Mouse (Mus musculus): ENCODE data around the gene Myo15b. TPM values are rescaled to one million over a fixed set of nuclear protein-coding genes. Genes with fewer than 3 reads are reported as not detected.

Myo15b gene
- polyA plus RNA-seq, 1 experiment, result not detected

DNA sequence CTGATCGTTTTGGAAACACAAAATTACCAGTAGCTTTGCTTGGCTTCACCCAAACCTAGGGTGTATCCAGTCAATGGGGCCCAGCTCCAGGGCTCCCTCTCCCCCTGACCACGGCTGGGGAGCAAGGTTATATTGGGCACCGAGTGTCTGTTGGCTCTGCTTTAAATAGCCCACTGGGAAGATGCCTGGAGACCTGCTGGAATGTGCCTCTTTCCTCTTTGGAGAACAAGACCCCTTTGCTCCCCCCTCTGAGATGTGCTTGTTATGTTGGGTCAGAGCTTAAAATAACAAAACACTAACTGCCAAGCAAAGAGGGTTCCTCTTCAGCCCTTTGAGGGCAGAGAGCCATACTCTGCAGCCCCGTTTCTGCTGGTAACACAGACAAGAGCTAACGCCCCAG lies 44.0 kb downstream of the Myo15b start:
- no peak overlapping the region for H3K4me3 ChIP-seq (ENCODE audit: insufficient read depth, low read depth, low read length)
- 68% methylated on average over 5 of the region's 5 CpGs for WGBS
- H3K27ac ChIP-seq (ENCODE audit: insufficient read depth, low read depth, low read length), result no peak overlapping the region
- TF ChIP-seq CTCF (IDR thresholded peaks at IDR 0.05; ENCODE audit: insufficient read depth, low read depth, low read length), result no peak
- TF ChIP-seq POLR2A (IDR thresholded peaks at IDR 0.05; ENCODE audit: insufficient read depth, low read depth, low read length), result no peak
- peaks cover 15% of the 10 kb centered on the region for H3K4me1 ChIP-seq (ENCODE audit: control insufficient read depth, insufficient read depth, low read length)

DNA sequence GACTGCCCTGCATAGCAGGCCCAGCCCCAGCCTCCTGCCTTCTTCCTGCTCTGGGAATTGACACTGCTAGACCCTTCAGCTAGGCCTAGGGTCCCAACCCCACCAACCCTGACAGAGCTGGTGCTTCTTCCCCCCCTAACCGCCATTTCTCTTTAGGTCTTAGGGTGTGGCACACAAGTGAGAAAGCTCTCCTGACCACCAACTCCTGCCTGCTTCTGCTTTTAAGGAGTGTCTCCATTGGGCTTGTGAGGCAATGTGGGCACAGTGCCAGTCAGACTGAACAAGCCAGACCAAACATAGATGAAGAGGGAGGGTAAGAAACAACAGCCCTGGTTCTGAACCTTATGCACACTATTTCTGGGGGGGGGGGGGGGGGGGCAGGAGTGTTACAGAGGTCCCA lies 44.6 kb downstream of the Myo15b start:
- Histone ChIP-seq H3K4me3 (ENCODE audit: insufficient read depth, low read depth, low read length) (no peak overlapping the region), H3K27ac (ENCODE audit: insufficient read depth, low read depth, low read length) (no peak overlapping the region), H3K4me1 (ENCODE audit: control insufficient read depth, insufficient read depth, low read length) (peaks cover 15% of the 10 kb centered on the region)
- TF ChIP-seq POLR2A (IDR thresholded peaks at IDR 0.05; ENCODE audit: insufficient read depth, low read depth, low read length), result no peak
- TF ChIP-seq CTCF (IDR thresholded peaks at IDR 0.05; ENCODE audit: insufficient read depth, low read depth, low read length), result no peak
- 95% methylated on average over 1 of the region's 1 CpGs for WGBS

DNA sequence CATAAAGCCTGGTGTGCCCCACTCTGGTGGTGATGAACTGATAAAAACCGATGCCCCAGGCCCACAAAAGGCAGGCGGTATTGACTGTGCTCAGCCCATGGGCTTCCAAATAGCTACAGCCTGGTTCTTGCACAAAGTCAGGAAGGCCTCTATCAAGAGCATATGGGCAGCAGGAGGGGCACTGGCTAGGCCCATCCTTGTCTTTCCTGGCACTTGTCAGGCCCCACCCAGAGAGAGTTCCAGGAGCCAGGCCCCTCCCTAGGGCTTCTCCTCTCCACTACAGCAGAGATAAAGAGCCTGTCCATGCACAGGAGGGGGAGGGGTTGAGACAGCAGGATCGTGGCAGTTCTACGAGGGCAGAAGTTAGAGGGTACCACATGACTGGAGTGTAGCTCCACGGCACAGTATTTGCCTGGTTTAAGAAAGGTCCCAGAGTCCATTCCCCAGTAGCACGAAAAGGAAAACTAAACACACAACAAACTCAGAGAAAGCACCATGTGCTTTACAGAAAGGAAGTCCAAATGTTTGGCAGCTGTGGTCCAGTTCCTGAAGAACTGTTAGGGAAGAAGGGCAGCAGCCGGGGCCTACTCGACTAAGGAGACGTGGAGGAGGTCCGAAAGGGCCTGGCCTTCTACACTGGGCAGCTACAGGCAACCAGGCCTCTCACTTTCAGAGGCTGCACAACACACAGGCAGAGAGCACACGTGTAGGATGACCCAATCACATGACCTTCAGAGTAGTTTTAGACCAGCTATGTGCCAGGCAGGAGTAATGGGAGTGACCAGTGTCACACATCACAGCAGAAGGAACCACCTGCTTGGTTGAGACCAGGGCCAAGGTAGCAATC lies 45.4 kb downstream of the Myo15b start:
- WGBS, result 83% methylated on average over 11 of the region's 11 CpGs
- TF ChIP-seq POLR2A (IDR thresholded peaks at IDR 0.05; ENCODE audit: insufficient read depth, low read depth, low read length) (no peak), CTCF (IDR thresholded peaks at IDR 0.05; ENCODE audit: insufficient read depth, low read depth, low read length) (no peak)
- Histone ChIP-seq H3K4me3 (ENCODE audit: insufficient read depth, low read depth, low read length) (no peak overlapping the region), H3K4me1 (ENCODE audit: control insufficient read depth, insufficient read depth, low read length) (peaks cover 11% of the 10 kb centered on the region), H3K27ac (ENCODE audit: insufficient read depth, low read depth, low read length) (no peak overlapping the region)

DNA sequence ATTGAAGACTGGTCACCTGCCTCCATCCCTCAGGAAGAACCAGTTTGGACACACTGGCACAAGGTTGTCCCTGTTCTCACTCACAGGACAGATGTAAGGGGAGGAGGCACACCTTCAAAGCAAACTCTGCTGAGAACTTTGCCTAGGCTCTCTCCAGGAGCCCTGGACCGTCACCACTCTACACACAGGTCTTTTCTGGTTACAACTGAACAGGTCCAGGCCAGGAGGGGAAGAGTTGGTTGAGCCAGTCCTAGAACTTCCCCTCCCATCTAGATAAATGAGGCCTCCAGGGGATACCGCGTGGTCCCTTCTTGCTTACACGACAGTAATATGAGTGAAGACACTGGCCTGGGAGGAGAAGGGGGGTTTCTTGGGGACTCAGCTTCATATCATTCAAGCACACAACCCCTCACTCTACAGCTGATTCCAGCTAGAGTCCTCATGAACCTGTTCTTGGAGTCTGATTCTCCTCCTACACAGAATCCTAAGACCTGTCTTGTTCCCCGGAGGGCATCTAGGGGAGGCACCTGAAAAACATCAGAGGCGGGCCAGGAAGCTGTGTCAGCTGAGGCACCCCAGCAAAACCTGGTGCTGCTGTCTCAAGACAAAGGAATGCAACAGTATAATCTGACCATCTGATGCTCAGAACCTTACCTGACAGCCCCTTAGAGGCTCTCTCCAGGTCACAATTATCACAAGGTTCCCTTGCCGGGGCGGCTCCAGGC lies 46.2 kb downstream of the Myo15b start:
- H3K27ac ChIP-seq (ENCODE audit: insufficient read depth, low read depth, low read length), result no peak overlapping the region
- no peak overlapping the region for H3K4me3 ChIP-seq (ENCODE audit: insufficient read depth, low read depth, low read length)
- TF ChIP-seq CTCF (IDR thresholded peaks at IDR 0.05; ENCODE audit: insufficient read depth, low read depth, low read length), result no peak
- TF ChIP-seq POLR2A (IDR thresholded peaks at IDR 0.05; ENCODE audit: insufficient read depth, low read depth, low read length), result no peak
- peaks cover 11% of the 10 kb centered on the region for H3K4me1 ChIP-seq (ENCODE audit: control insufficient read depth, insufficient read depth, low read length)
- WGBS, result 84% methylated on average over 8 of the region's 8 CpGs

DNA sequence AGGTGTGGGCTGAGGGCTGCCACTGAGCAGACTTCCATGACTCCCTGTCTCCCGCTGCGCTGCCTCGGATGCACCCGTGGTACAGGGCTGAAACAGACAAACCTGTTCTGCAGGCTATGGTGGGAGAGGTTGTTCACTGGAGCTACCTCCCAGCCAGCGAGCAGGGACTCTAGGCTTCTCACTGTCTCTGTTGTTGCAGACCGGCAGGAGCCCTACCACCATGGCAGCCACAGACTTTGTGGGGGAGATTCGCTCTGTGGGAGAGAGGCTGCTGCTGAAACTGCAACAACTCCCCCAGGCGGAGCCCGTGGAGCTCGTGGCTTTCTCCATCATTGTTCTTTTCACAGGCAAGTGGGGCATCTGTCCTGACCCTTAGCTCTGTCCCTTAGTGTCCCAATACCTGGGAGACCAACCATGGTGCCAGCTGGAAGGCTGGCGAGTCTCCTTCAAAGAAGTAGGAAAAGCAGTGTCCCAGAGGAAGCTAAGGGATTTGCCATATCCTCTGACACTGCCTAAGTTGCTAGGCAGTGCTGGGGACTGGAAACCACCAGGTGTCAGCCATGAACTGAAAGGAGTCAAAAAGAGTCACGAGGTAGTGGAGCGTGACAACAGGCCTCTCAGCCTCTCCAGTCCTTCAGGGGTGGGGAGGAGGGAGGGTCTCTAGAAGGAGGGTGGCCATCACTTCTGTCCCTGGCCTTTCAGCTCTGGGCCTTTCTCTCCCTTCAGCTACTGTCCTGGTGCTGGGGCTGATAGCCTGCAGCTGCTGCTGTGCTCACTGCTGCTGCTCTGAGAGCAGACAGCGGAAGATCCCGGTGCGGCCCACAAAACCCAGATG lies 47.0 kb downstream of the Myo15b start:
- no peak overlapping the region for H3K4me3 ChIP-seq (ENCODE audit: insufficient read depth, low read depth, low read length)
- 68% methylated on average over 16 of the region's 16 CpGs for WGBS

DNA sequence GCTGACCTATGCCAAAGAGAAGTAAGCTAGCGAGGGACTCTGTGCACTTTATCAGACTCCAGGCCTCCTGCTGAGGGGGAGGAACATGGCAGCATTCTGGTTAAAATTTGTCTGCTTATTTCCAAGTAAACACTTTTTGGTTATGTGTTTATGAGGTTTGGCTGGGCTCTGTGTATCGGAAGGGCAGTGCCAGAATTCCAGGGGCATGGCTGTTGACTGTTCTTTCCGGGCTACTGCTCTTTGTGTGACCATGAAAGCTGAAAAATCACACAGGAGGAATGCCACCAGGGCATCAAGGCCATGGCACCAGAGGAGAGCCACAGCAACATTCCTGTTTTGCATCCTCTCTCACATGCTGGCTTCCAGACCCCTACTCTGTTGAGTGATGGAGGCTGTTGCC lies 47.9 kb downstream of the Myo15b start:
- whole genome bisulfite sequencing, result 79% methylated on average over 3 of the region's 3 CpGs
- H3K4me3 ChIP-seq (ENCODE audit: insufficient read depth, low read depth, low read length), result no peak overlapping the region
- TF ChIP-seq POLR2A (IDR thresholded peaks at IDR 0.05; ENCODE audit: insufficient read depth, low read depth, low read length) (no peak), CTCF (IDR thresholded peaks at IDR 0.05; ENCODE audit: insufficient read depth, low read depth, low read length) (no peak)
- H3K4me1 ChIP-seq (ENCODE audit: control insufficient read depth, insufficient read depth, low read length), result peaks cover 3% of the 10 kb centered on the region; the same call in 1 of the 2 replicates
- H3K27ac ChIP-seq (ENCODE audit: insufficient read depth, low read depth, low read length), result no peak overlapping the region

More for the DNA sequence above, 47.0 kb downstream of the Myo15b start:
- H3K4me1 ChIP-seq (ENCODE audit: control insufficient read depth, insufficient read depth, low read length), result peaks cover 4% of the 10 kb centered on the region
- TF ChIP-seq CTCF (IDR thresholded peaks at IDR 0.05; ENCODE audit: insufficient read depth, low read depth, low read length) (no peak), POLR2A (IDR thresholded peaks at IDR 0.05; ENCODE audit: insufficient read depth, low read depth, low read length) (no peak)
- no peak overlapping the region for H3K27ac ChIP-seq (ENCODE audit: insufficient read depth, low read depth, low read length)

DNA sequence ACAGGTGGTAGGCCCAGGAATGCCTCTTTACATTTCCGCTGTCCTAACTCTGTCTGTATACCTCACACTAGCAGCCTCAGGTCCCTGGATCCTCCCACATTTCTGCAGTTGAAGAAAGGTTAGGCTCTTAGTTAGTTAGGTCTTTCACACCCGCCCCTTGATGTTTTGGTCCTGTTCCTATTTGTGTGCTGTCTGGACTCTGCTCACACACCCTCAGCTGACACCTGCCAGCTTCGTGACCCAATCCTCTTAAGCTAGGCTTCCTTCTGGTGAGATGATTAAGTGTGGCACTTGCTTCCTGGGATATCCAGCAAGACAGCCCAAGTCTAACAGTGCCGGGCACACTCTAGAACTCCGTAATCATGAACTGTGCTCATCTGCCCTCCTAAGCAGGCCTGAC lies 48.3 kb downstream of the Myo15b start:
- TF ChIP-seq POLR2A (IDR thresholded peaks at IDR 0.05; ENCODE audit: insufficient read depth, low read depth, low read length) (no peak), CTCF (IDR thresholded peaks at IDR 0.05; ENCODE audit: insufficient read depth, low read depth, low read length) (no peak)
- 94% methylated on average over 5 of the region's 5 CpGs for WGBS
- peaks cover 3% of the 10 kb centered on the region; the same call in 1 of the 2 replicates for H3K4me1 ChIP-seq (ENCODE audit: control insufficient read depth, insufficient read depth, low read length)

DNA sequence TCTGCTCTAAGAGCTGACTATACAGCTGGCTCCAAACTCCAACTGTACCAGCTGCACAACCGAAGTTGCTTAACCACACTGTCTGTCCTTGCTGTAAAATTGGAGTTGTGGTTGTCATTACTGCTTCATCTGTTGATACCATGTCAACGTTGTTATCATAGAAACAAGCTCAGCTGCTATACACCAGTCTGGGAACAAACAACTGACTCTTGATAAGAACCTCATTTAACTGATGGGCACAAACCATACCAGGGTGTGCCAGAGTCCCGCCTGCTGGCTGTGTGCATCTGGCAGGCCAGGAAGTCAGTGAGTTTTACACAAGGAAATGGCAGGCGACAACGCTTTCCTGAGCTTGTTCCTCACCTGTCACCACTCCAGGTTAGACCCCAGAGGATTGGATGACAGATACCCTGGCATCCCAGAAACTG lies 52.9 kb downstream of the Myo15b start:
- Histone ChIP-seq H3K4me1 (ENCODE audit: control insufficient read depth, insufficient read depth, low read length) (no peaks in the 10 kb centered on the region), H3K27ac (ENCODE audit: insufficient read depth, low read depth, low read length) (no peak overlapping the region), H3K4me3 (ENCODE audit: insufficient read depth, low read depth, low read length) (no peak overlapping the region)
- TF ChIP-seq CTCF (IDR thresholded peaks at IDR 0.05; ENCODE audit: insufficient read depth, low read depth, low read length) (no peak), POLR2A (IDR thresholded peaks at IDR 0.05; ENCODE audit: insufficient read depth, low read depth, low read length) (no peak)
- 96% methylated on average over 5 of the region's 5 CpGs for WGBS

More for the DNA sequence above, 48.3 kb downstream of the Myo15b start:
- Histone ChIP-seq H3K4me3 (ENCODE audit: insufficient read depth, low read depth, low read length) (no peak overlapping the region), H3K27ac (ENCODE audit: insufficient read depth, low read depth, low read length) (no peak overlapping the region)

All from olfactory bulb, adult 2 months (tissue).